Mouse (Mus musculus): ENCODE measurements around the gene Mydgf.
A peak's percentile ranks its signal among the peaks of the same experiment; 100 is the strongest.

Mydgf gene

GRCm38 (mm10) chr17:56194357-56194756 lies 10.6 kb upstream of the Mydgf start:
- no peak for DNase-seq (ENCODE audit: low spot score)

- no peak for DNase-seq (ENCODE audit: low spot score)
Measured at GRCm38 (mm10) chr17:56191266-56191665, 7.5 kb upstream of the Mydgf start.

- peak; percentile 92 for DNase-seq (ENCODE audit: low spot score)
Measured at GRCm38 (mm10) chr17:56185281-56186141, 1.8 kb upstream of the Mydgf start.

GRCm38 (mm10) chr17:56182975-56183657 lies 604 bp downstream of the Mydgf start:
- peak; percentile 60 for DNase-seq (ENCODE audit: low spot score)

GRCm38 (mm10) chr17:56175416-56175815 lies 8.3 kb downstream of the Mydgf start:
- DNase-seq (ENCODE audit: low spot score): no peak

GRCm38 (mm10) chr17:56173401-56174046 lies 10.2 kb downstream of the Mydgf start:
- no peak for DNase-seq (ENCODE audit: low spot score)

GRCm38 (mm10) chr17:56171881-56172280 lies 11.8 kb downstream of the Mydgf start:
- DNase-seq (ENCODE audit: low spot score): no peak

GRCm38 (mm10) chr17:56171456-56171855 lies 12.3 kb downstream of the Mydgf start:
- DNase-seq (ENCODE audit: low spot score): no peak

GRCm38 (mm10) chr17:56170636-56171035 lies 13.1 kb downstream of the Mydgf start:
- no peak for DNase-seq (ENCODE audit: low spot score)

- DNase-seq (ENCODE audit: low spot score): no peak
Measured at GRCm38 (mm10) chr17:56169830-56170229, 13.9 kb downstream of the Mydgf start.

GRCm38 (mm10) chr17:56165671-56166070 lies 18.0 kb downstream of the Mydgf start:
- DNase-seq (ENCODE audit: low spot score): no peak

GRCm38 (mm10) chr17:56164510-56164909 lies 19.2 kb downstream of the Mydgf start:
- DNase-seq (ENCODE audit: low spot score): no peak

GRCm38 (mm10) chr17:56163523-56164102 lies 20.1 kb downstream of the Mydgf start:
- no peak for DNase-seq (ENCODE audit: low spot score)

- peak; percentile 97 for DNase-seq (ENCODE audit: low spot score)
Measured at GRCm38 (mm10) chr17:56162231-56162774, 21.4 kb downstream of the Mydgf start, which contains the start of gene Tnfaip8l1. Gene Tnfaip8l1, plus strand, starts transcription at chr17:56162477.

- peak; percentile 90 for DNase-seq (ENCODE audit: low spot score)
Measured at GRCm38 (mm10) chr17:56159729-56160128, 24.0 kb downstream of the Mydgf start.

- DNase-seq (ENCODE audit: low spot score): peak; percentile 99
Measured at GRCm38 (mm10) chr17:56153643-56154042, 30.1 kb downstream of the Mydgf start.

GRCm38 (mm10) chr17:56149897-56150296 lies 33.8 kb downstream of the Mydgf start:
- DNase-seq (ENCODE audit: low spot score): no peak

GRCm38 (mm10) chr17:56148790-56149618 lies 34.7 kb downstream of the Mydgf start:
- no peak for DNase-seq (ENCODE audit: low spot score)

- no peak for DNase-seq (ENCODE audit: low spot score)
Measured at GRCm38 (mm10) chr17:56148280-56148679, 35.4 kb downstream of the Mydgf start.

- no peak for DNase-seq (ENCODE audit: low spot score)
Measured at GRCm38 (mm10) chr17:56147420-56147819, 36.3 kb downstream of the Mydgf start.

GRCm38 (mm10) chr17:56146131-56146530 lies 37.6 kb downstream of the Mydgf start:
- no peak for DNase-seq (ENCODE audit: low spot score)

Measured in MN1 (cell line).